Mouse (Mus musculus): ENCODE measurements around the gene Fyn.

The Fyn gene

DNA sequence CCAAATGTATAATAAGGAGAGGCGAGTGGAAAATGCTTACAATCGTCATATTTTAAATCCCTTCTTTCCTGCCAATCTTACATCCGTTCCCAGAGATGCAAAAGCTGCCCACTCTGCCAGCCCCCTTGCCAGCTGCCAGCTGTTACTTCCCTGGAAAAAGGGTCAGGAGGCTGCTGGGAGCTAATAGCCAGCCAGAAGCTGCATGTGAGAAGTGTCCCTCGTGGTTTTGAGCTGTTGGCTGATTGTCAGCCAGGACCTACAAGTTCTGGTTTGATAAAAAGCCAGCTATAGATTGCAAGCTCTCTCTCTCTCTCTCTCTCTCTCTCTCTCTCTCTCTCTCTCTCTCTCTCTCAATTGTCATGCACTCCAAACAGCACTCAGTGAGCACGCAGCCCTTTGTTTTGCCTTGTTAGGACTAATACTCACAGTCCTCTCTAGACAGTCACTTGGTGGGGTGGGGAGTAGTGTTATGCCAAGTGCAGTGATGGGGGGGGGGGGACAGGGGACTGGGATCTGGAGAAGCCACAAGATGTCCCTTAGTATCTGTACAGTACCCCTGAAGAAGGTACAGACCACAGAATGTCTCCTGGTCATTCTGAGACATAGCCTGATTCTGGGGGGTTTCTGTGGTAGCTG is 218.8 kb downstream of the Fyn start:
- DNase-seq, result no peak

DNA sequence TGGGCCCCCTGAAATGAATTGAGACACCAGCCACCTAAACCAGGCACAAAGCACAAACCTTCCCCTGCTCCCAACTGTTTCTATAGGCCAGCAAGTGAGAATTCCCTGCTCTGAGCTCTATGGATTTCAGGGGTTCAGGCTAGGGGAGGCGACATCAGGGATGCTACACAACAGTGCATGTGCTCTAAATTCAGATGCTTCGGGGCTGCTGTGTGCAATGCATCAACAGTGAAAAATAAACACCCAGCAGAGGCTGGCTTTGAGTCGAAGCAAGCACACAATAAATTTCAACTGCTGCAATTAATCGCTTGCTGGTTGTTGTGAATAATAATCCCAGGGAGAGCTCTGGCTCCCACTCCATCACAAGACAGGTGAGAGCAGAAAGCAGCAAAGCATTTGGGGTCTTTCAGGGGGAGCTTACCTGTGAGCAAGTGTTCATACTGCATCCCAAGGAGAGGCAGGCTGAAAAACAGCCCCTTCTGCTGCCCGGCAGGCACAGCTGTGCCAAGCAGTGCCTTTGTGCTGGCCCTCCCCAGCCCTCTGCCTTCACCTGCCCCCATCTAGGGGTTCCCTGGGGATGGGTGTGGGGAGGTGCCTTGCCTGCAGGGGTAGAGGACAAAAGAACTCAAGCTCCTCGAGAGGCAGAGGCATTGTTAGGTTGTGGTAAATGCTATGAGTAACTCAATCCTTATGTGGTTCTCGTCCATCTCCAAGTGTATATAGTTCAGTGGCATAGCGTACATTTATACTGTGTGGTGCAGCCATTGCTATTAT is 219.5 kb downstream of the Fyn start:
- no peak for DNase-seq

DNA sequence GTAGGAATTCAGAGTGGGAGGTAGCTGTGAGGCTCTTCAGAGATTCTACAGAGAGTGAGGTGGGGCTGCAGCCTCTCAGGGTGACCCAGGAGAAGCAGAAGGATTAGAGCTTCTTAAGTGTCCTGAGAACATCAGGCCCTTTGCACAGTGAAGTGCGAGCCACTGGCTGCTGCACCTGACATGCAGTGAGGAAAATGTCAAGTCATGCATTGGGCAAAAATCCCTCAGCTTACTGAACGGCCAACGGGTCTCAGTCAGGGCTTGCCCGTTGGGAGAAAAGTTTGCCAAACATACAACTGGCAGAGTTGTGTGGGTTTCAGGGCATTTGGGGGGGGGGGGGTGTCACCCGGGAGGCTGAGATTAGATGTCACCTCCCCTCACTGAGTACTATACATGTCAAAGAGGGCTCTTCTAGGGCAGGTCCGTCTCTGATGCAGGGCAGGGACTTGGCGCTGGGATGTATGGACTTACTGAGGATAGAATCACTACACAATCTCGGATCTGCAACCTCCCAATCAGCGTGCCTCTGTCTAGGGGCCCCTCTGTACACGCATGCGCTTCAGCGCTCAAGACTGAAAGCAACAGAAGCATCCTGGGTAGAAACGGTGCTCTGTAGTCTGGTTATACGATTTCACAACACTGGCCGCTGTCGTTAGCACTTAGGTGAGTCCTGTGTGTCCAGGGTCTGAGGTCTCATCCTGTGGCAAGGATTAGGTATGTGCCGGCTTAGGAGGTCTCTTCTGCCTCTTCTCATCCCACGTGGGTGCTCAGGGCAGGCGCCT is 221.3 kb downstream of the Fyn start:
- DNase-seq, result no peak

- DNase-seq, result no peak
These were observed 222.0 kb downstream of the Fyn start for GRCm38 (mm10) chr10:39590629-39591028.

DNA sequence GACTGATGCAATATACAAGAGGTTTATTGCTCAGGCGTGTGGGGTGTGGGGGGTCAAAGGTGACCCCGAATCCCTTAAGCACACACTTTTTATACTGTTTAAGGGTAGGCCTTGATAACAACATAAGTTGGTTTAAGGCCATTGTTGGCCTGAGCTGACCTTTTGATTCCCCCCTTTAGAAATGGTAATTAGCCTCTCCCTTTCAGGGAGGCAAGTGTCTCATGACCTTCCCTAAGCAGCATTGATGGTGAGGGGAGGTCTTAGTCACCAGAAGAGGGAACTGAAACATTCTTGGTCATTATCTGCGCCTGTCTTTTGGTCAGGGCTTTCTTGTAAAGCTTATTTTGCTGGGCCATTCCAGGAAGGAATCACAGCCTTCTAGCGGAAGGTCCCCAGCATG is 223.8 kb downstream of the Fyn start:
- no peak for DNase-seq

GRCm38 (mm10) chr10:39594716-39595115 is 226.1 kb downstream of the Fyn start:
- DNase-seq, result no peak

- DNase-seq, result no peak
These were observed 227.2 kb downstream of the Fyn start for GRCm38 (mm10) chr10:39595862-39596261.

DNA sequence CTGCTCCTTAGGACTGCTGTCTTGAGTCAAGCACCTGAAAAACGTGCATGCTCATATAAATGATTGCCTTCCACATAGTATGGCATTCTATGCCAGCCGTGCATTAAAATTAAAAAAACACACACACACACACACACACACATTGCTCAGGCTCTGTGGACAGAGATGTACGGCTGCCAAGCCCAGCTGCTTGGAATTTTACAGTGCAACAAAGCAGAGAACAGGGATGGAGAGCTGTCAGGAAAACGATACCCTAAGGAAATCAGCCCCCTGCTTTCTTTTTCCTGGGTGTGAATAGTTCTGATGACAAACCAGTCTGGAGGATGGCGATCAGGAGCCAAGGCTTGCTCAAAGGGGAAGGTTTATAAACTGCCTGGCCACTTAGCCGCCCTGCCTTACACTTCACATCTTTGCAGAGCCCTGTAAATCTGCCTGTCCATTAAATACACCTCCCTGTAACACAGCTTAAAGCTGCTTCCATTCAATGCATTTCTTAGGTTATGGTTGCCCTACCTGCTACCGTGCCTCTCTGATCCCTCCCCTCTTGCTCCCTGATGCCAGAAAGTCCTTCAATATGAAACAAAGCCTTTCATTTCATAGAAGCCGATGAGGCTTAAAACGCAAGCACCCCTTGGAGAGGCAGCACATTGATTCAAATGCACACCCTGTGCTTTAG is 228.6 kb downstream of the Fyn start:
- DNase-seq, result no peak

DNA sequence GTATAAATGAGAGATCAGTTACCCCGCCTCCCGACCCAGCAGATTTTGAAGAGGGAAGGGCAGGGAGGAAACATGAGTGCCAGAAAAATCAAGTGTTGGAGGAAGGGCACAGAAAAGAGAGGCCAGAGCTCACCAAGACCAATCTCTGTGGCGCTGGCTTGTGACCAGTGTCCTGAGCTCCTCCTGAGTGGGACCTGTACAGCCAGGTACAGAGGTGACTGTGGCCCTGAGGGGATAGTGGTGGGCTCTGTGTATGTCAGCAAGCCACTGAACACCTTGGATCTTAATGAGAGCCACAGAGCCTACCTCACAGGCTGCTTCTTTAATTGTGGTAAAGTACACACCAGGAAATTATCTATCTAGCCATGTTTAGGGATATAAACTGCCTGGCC is 229.1 kb downstream of the Fyn start:
- DNase-seq, result no peak

DNA sequence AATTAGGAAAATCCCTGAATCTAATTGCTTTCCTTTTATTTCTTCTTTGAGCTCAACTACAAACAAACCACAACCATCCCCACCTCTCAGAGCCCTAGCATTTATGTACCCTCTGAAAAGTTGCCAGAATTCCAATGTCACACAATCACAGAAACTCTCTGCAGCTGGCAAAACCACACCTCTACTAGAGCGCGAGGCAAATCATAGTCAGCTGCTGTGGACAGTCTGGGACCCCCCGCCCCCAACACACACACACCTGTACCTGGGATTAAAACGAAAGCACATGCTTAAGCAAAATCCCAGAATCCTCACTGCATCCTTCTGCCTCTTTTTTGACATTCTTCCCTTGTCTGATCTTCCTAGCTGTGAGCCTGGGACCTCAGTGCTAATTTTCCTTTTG is 230.9 kb downstream of the Fyn start:
- DNase-seq, result no peak

DNA sequence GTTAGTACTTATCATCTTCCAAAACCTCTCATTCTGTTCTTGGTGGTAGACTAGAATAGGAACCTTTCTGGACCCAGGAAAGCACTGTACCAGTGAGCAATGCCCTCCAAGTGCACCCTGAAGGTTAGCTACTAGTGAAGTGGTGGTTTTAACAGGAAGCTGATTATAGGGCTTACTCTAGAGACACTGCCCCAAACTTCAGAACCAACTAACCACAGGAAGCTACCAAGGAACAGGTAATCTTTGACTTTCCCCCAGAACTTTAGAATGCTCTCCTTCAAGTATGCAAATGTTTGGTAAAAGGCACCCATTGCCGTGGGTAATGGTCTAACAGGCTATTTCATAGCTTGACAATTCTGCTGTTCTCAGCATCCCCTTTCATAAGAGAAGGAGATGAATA is 231.5 kb downstream of the Fyn start:
- no peak for DNase-seq

GRCm38 (mm10) chr10:39601068-39601467 is 232.4 kb downstream of the Fyn start:
- no peak for DNase-seq

DNA sequence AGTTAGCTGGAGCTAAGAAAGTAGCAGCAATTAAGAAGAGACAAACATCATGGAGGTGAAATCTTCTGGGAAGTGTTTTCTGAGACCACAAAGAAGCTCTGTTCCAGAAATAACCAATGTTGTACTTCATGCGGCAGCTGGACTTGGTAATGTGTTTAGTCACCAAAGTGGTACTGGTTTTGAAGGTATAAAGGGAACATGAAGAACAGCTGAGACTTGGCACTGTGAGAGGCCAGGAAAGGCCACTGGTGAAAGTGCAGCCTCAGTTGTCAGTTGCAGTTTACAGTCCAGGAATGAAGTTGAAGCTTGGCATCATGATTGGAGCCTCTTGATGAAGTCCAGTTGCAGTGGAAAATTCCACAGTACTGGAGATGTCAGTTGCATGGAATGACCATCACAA is 237.8 kb downstream of the Fyn start:
- DNase-seq, result no peak

- no peak for DNase-seq
These were observed 242.6 kb downstream of the Fyn start for GRCm38 (mm10) chr10:39611234-39611633.

- DNase-seq, result no peak
These were observed 243.5 kb downstream of the Fyn start for GRCm38 (mm10) chr10:39612131-39612530.

GRCm38 (mm10) chr10:39612633-39612988 is 244.0 kb downstream of the Fyn start, which contains the start of gene Traf3ip2:
Gene Traf3ip2, plus strand, starts transcription at chr10:39612934.
- no peak for DNase-seq

DNA sequence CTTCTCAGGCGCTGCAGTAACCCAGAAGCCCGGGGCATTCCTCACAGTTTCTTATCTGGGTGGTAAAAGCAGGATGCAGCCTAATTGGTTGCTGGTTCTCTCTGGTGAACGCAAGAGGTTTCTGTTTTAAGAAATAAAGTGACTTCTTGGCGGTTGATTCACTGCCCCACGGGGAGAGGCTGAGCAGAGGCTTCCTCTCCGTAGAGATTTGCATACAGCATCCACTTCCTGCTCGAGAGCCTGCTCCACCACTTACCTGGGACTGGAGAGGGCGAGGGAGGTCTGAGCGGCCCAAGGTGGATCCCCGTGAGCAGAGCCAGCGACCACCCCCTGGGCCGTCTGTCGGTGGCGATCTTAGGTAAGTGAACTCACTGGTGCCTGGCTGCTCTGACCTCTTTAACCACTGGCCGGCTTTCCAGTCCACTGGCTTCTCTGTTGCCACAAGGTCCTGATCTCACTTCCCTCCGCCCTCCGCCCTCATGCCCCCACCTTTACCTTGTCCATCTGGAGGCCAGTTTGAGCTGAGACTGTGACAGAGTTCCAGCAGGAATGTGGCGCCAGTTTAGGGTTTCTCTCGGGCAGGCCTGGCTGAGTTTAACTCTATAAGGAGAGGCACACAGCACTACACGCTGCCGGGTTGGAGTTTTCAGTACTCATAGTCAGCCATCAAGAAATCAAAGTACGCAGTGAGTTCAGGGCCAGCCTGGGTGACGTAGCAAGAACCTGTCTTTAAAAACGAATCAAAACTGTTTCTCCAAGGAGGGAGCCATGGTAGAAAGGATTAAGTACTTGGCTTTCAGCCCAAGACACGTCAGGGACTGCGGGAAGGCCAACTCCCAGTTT is 244.6 kb downstream of the Fyn start:
- peak; percentile 88 for DNase-seq

DNA sequence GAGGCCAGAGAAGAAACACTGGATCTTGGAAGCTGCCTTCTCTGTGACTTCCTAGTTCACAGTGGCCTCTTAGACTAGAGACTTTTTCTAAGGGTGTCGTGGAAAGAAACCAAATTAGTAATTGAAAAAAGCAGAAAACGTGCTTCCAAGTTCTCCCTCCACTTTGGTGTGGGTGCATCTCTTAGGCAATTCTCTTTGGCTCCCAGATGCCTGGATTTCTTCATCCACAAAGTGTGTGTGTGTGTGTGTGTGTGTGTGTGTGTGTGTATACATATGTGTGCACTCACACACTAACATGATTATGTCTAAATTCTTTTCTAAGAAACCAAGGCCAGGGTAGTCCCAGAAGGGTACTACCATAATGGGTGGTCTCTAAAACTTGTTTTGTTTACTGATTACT is 245.3 kb downstream of the Fyn start:
- no peak for DNase-seq

GRCm38 (mm10) chr10:39614676-39615075 is 246.0 kb downstream of the Fyn start:
- peak; percentile 51 for DNase-seq
